In the genomic region with DNA sequence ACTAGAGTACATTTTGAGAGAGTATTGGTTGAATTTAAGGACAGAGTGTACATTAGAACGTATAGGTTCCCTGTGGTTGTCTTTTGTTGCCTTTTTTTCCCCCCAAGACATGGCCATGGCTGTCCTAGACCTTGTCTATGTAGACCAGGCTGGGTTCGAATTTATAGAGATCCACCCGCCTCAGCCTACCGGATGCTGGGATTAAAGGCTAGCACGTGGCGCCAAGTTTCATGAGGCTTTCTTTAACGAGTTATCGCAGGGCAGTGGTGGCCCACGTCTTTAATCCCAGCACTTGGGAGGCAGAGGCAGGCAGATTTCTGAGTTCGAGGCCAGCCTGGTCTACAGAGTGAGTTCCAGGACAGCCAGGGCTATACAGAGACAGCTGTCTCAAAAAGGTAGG, we compare ENCODE assay signal across 9 mouse cellular contexts. TPM values are rescaled to one million over a fixed set of nuclear protein-coding genes. Genes with fewer than 3 reads are reported as not detected.
DNase-seq lines count a peak whose midpoint lies in the region; ATAC-seq and TF ChIP-seq lines count a peak whose summit lies in the region.
"Had no signal": no experiment of that assay in that cellular context is flagged by ENCODE, and none has a peak within 500 bp of the region (broad histone marks: within the 10 kb centered on the region; RNA-seq: fewer than 3 reads in every experiment).

No protein-coding gene starts in this region.

- H3K4me2 ChIP-seq in heart, postnatal 0 days (ENCODE audit: low read depth, low read length) = peak overlapping the region; percentile 88
- H3K4me2 ChIP-seq in hindbrain, postnatal 0 days (ENCODE audit: low read depth, low read length) = peak overlapping the region; percentile 69
- H3K4me2 ChIP-seq in midbrain, postnatal 0 days (ENCODE audit: low read depth, low read length, poor library complexity, severe bottlenecking) = peak overlapping the region; percentile 61

- H3K9me3 ChIP-seq in heart, postnatal 0 days (replicated peaks; ENCODE audit: control insufficient read depth, low read length) = no peaks in the 10 kb centered on the region
- H3K9me3 ChIP-seq in hindbrain, postnatal 0 days (ENCODE audit: low read length) = no peaks in the 10 kb centered on the region
- H3K9me3 ChIP-seq in midbrain, postnatal 0 days (ENCODE audit: low read length) = no peaks in the 10 kb centered on the region

- TF ChIP-seq CTCF in heart, postnatal 0 days (IDR thresholded peaks at IDR 0.05; ENCODE audit: low read depth) = no peak
- TF ChIP-seq CTCF in hindbrain, postnatal 0 days (IDR thresholded peaks at IDR 0.05; ENCODE audit: low read depth) = no peak
- no peak for TF ChIP-seq CTCF in midbrain, postnatal 0 days (IDR thresholded peaks at IDR 0.05)

- peaks cover 49% of the 10 kb centered on the region for H3K4me1 ChIP-seq in heart, postnatal 0 days (ENCODE audit: control insufficient read depth, insufficient read depth)
- no peaks in the 10 kb centered on the region for H3K4me1 ChIP-seq in hindbrain, postnatal 0 days (ENCODE audit: insufficient read depth, low read length)
- peaks cover 3% of the 10 kb centered on the region; the same call in 1 of the 2 replicates for H3K4me1 ChIP-seq in midbrain, postnatal 0 days (ENCODE audit: insufficient read depth, low read length)

- H3K36me3 ChIP-seq in heart, postnatal 0 days (replicated peaks; ENCODE audit: control insufficient read depth, insufficient read depth, low read length) = no peaks in the 10 kb centered on the region
- H3K36me3 ChIP-seq in hindbrain, postnatal 0 days (ENCODE audit: insufficient read depth, low read length) = no peaks in the 10 kb centered on the region
- 0 out of 2 replicates have a peak, but pooled peaks cover 2% of the 10 kb centered on the region for H3K36me3 ChIP-seq in midbrain, postnatal 0 days (ENCODE audit: insufficient read depth, low read length)

- no peak for ATAC-seq in heart, postnatal 0 days (ENCODE audit: insufficient read depth, low read depth)
- no peak for ATAC-seq in hindbrain, postnatal 0 days
- ATAC-seq in midbrain, postnatal 0 days (ENCODE audit: low FRiP score) = no peak
- ATAC-seq in monocyte, adult 5-6 weeks (replicated peaks; ENCODE audit: insufficient number of reproducible peaks, low FRiP score, low TSS enrichment, poor library complexity, severe bottlenecking) = no peak

- H3K27ac ChIP-seq in heart, postnatal 0 days (ENCODE audit: low read depth) = no peak overlapping the region
- H3K27ac ChIP-seq in hindbrain, postnatal 0 days = no peak overlapping the region
- H3K27ac ChIP-seq in midbrain, postnatal 0 days (ENCODE audit: low read depth, low read length) = no peak overlapping the region

- WGBS in heart, postnatal 0 days = 93% methylated on average over 10 of the region's 10 CpGs
- 96% methylated on average over 10 of the region's 10 CpGs for WGBS in hindbrain, postnatal 0 days
- WGBS in midbrain, postnatal 0 days = 97% methylated on average over 10 of the region's 10 CpGs

- TF ChIP-seq EP300 in heart, postnatal 0 days (IDR thresholded peaks at IDR 0.05; ENCODE audit: low read depth) = no peak

- intact Hi-C loops in heart, postnatal 10 days (cut with DNase I) = no loop called here
- intact Hi-C loops in left cerebral cortex, postnatal 36 days (cut with DNase I) = loop anchor here (2.0 to 5.0 kb wide), 2 partner anchors 29 to 51 kb away; no protein-coding TSS in a partner anchor

- no peaks in the 10 kb centered on the region for H3K27me3 ChIP-seq in heart, postnatal 0 days (ENCODE audit: control insufficient read depth, insufficient read depth, low read length)
- no peaks in the 10 kb centered on the region for H3K27me3 ChIP-seq in hindbrain, postnatal 0 days (ENCODE audit: insufficient read depth, low read length)
- no peaks in the 10 kb centered on the region for H3K27me3 ChIP-seq in midbrain, postnatal 0 days (ENCODE audit: insufficient read depth, low read length)

- H3K9ac ChIP-seq in heart, postnatal 0 days (replicated peaks; ENCODE audit: low read depth, low read length) = peak overlapping the region; percentile 99
- no peak overlapping the region for H3K9ac ChIP-seq in hindbrain, postnatal 0 days (replicated peaks; ENCODE audit: low read length)
- 0 out of 2 replicates have a peak overlapping the region, but pooled peaks have one; percentile 81 for H3K9ac ChIP-seq in midbrain, postnatal 0 days (replicated peaks; ENCODE audit: low read length, poor library complexity, severe bottlenecking)

- DNase-seq in heart, postnatal 0 days (ENCODE audit: low spot score) = no peak
- DNase-seq in heart, postnatal 10 days = no peak
- DNase-seq in c-Kit-positive CD71-positive TER-119-positive erythroid progenitor cells, embryonic 14.5 days (ENCODE audit: low spot score) = peak; percentile 11
- DNase-seq in hindbrain, postnatal 0 days (ENCODE audit: low spot score) = no peak
- no peak for DNase-seq in midbrain, postnatal 0 days (ENCODE audit: low spot score)
- DNase-seq in left cerebral cortex, postnatal 36 days (ENCODE audit: low spot score in 2 of 2) = no peak
- DNase-seq in kidney, postnatal 25 days = no peak
- DNase-seq: lung, adult 18-20 months had no signal

- H3K4me3 ChIP-seq in heart, postnatal 0 days (ENCODE audit: low read depth, low read length) = peak overlapping the region; percentile 99
- H3K4me3 ChIP-seq in hindbrain, postnatal 0 days (ENCODE audit: low read length) = peak overlapping the region; percentile 88
- H3K4me3 ChIP-seq in midbrain, postnatal 0 days (ENCODE audit: low read depth, low read length) = peak overlapping the region; percentile 84

RNA-seq across cellular contexts. Expression of a gene that starts 1.7 kb away (rescaled TPM):
- 28.1 and 35.6 TPM in 2 replicates for total RNA-seq in heart, postnatal 0 days (2014; rRNA removed; ENCODE audit: low replicate concordance)
- 8.5 and 11.9 TPM in 2 replicates for polyA plus RNA-seq in heart, postnatal 0 days (2015; fragmentation: Nextera tagmentation; extraction: Ambion mirVana)
- total RNA-seq in heart, postnatal 10 days (2021) = 10 to 100 TPM; 28.9 to 75.4 TPM
- 40.8 and 41.9 TPM in 2 replicates for total RNA-seq in hindbrain, postnatal 0 days (2014; rRNA removed)
- 27.7 and 31.6 TPM in 2 replicates for polyA plus RNA-seq in hindbrain, postnatal 0 days (2015; fragmentation: Nextera tagmentation; extraction: Ambion mirVana)
- total RNA-seq in midbrain, postnatal 0 days (2014; rRNA removed) = 50.0 and 51.7 TPM in 2 replicates
- polyA plus RNA-seq in midbrain, postnatal 0 days (2015; fragmentation: Nextera tagmentation; extraction: Ambion mirVana) = 36.1 and 36.7 TPM in 2 replicates
- 10 to 100 TPM; 49.8 to 54.2 TPM for total RNA-seq in left cerebral cortex, postnatal 36 days (2021)
- total RNA-seq in monocyte, adult 5-6 weeks (2017) = 13.9 to 18.6 TPM (median 17.2 TPM) in 3 replicates
